Mouse (Mus musculus): Measurements from ENCODE around the gene Ctbp2.

DNA sequence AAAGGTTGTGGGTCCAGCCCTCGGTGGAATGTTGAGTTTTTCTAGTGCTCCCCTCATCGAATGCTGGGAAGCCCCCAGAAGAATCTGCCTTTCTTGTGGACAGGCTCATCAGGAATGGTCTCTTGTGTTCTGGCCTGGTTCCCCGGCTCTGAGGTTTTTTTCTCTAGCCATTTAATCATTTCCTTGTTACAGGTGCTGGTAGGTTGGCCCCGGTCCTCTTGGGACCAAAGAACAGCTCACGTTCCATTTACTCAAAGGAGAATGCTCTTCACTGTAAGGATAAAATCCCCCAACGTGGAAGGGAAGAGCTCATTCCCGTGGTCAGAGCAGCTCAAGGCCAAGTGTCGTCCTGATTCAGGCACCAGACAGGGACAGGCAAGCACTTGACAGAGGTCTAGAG, 114.5 kb downstream of the Ctbp2 start:
- TF ChIP-seq GATA1 (IDR thresholded peaks at IDR 0.05; ENCODE audit: low read length) (no peak), TAL1 (IDR thresholded peaks at IDR 0.05; ENCODE audit: low read length) (no peak)

Measured in erythroblast, embryonic 14.5 days (primary cell).